Mouse (Mus musculus): ENCODE data around the gene Ints12.

The Ints12 gene

GRCm38 (mm10) chr3:133144511-133145147 is 53.0 kb downstream of the Ints12 start:
- DNase-seq (ENCODE audit: low spot score in 2 of 2): no peak

- no peak for DNase-seq (ENCODE audit: low spot score in 2 of 2)
Measured at GRCm38 (mm10) chr3:133151629-133152028, 60.0 kb downstream of the Ints12 start.

GRCm38 (mm10) chr3:133152831-133153230 is 61.2 kb downstream of the Ints12 start:
- no peak for DNase-seq (ENCODE audit: low spot score in 2 of 2)

GRCm38 (mm10) chr3:133153629-133154028 is 62.0 kb downstream of the Ints12 start:
- DNase-seq (ENCODE audit: low spot score in 2 of 2): no peak

GRCm38 (mm10) chr3:133154683-133155082 is 63.0 kb downstream of the Ints12 start:
- peak; percentile 63 to 74 for DNase-seq (ENCODE audit: low spot score in 2 of 2)

- no peak for DNase-seq (ENCODE audit: low spot score in 2 of 2)
Measured at GRCm38 (mm10) chr3:133158260-133158659, 66.6 kb downstream of the Ints12 start.

All from right cerebral cortex, postnatal 10 days (tissue).